Mouse (Mus musculus) myocyte (in vitro differentiated cells): ENCODE data around the gene Nbas. TPM values are rescaled to one million over a fixed set of nuclear protein-coding genes. Genes with fewer than 3 reads are reported as not detected.

ENCODE experiments used
- H3K27me3 ChIP-seq: one replicate; pipeline ENCODE4 v1.6.1; 2011; ENCODE audit not compliant: control insufficient read depth, insufficient read depth, insufficient read length
- H3K36me3 ChIP-seq: one replicate; pipeline ENCODE4 v1.6.1; 2011; ENCODE audit not compliant: control insufficient read depth, insufficient read depth
- H3K4me2 ChIP-seq: one replicate; pipeline ENCODE4 v1.6.1; 2011; ENCODE audit warnings: low read depth, control low read depth
- H3K4me3 ChIP-seq: one replicate; pipeline ENCODE4 v1.5.1; 2011; ENCODE audit warnings: mild to moderate bottlenecking, control low read depth, moderate library complexity
- H3K79me2 ChIP-seq: one replicate; pipeline ENCODE4 v1.6.1; 2011; ENCODE audit not compliant: control insufficient read depth, insufficient read depth
- H3ac ChIP-seq: one replicate; pipeline ENCODE4 v1.6.1; 2011; ENCODE audit not compliant: control insufficient read depth, insufficient read length
- CEBPB ChIP-seq: IDR thresholded peaks from 2 replicates; pipeline ENCODE4 v1.6.1; 2011; ENCODE audit warnings: mild to moderate bottlenecking, moderate library complexity; ENCODE audit not compliant: poor library complexity, insufficient read depth, severe bottlenecking
- E2F4 ChIP-seq: IDR thresholded peaks from one replicate; pipeline ENCODE4 v1.6.1; 2011; ENCODE audit warnings: mild to moderate bottlenecking, control low read depth, moderate library complexity; ENCODE audit not compliant: insufficient read depth
- MAX ChIP-seq: IDR thresholded peaks from one replicate; pipeline ENCODE4 v1.6.1; 2011; ENCODE audit warnings: low read depth, mild to moderate bottlenecking, control low read depth
- MYOD1 ChIP-seq, 3 experiments: IDR thresholded peaks; one replicate each; pipeline ENCODE4 v1.6.1; 2011; ENCODE audit warnings: control low read depth in 2 of 3, low read depth in 2 of 3, mild to moderate bottlenecking in 2 of 3, moderate library complexity in 1 of 3; ENCODE audit not compliant: insufficient read length in 2 of 3, control insufficient read depth in 1 of 3
- MYOG ChIP-seq, 3 experiments: IDR thresholded peaks; one replicate each; pipeline ENCODE4 v1.6.1; 2011; ENCODE audit warnings: control low read depth in 2 of 3, low read depth in 2 of 3, mild to moderate bottlenecking in 2 of 3; ENCODE audit not compliant: insufficient read length in 2 of 3, control insufficient read depth in 1 of 3, insufficient read depth in 1 of 3
- POLR2A ChIP-seq: IDR thresholded peaks from one replicate; pipeline ENCODE4 v1.6.1; 2011; ENCODE audit warnings: low read depth, mild to moderate bottlenecking, control low read depth, moderate library complexity; ENCODE audit not compliant: insufficient read length
- POLR2AphosphoS2 ChIP-seq: IDR thresholded peaks from one replicate; pipeline ENCODE4 v1.6.1; 2011; ENCODE audit warnings: low read depth, control low read depth; ENCODE audit not compliant: insufficient read length
- REST ChIP-seq: IDR thresholded peaks from one replicate; pipeline ENCODE4 v1.6.1; 2011; ENCODE audit warnings: mild to moderate bottlenecking, control low read depth, moderate library complexity; ENCODE audit not compliant: insufficient read depth, insufficient read length
- SRF ChIP-seq: IDR thresholded peaks from one replicate; pipeline ENCODE4 v1.6.1; 2011; ENCODE audit warnings: low read depth; ENCODE audit not compliant: control insufficient read depth, insufficient read length
- TCF12 ChIP-seq: IDR thresholded peaks from one replicate; pipeline ENCODE4 v1.6.1; 2011; ENCODE audit warnings: mild to moderate bottlenecking, control low read depth; ENCODE audit not compliant: poor library complexity, insufficient read depth, severe bottlenecking
- TCF3 ChIP-seq: IDR thresholded peaks from one replicate; pipeline ENCODE4 v1.6.1; 2011; ENCODE audit warnings: low read depth, control low read depth; ENCODE audit not compliant: insufficient read length
- USF1 ChIP-seq: IDR thresholded peaks from one replicate; pipeline ENCODE4 v1.6.1; 2011; ENCODE audit warnings: low read depth, mild to moderate bottlenecking, control low read depth, moderate library complexity
- polyA plus RNA-seq: library from polyadenylated mRNA; unstranded; fragments of >200 nt; fragmentation: generic; extraction: Trizol; gene quantifications from one replicate; pipeline ENCODE4 v1.2.1, GENCODE M21; 2012; ENCODE audit warnings: missing spikeins

The Nbas gene
- polyA plus RNA-seq, 1 experiment, result 14.5 TPM

- Histone ChIP-seq H3K27me3 (no peaks in the 10 kb centered on the region), H3ac (no peak overlapping the region), H3K79me2 (no peaks in the 10 kb centered on the region), H3K4me3 (no peak overlapping the region), H3K4me2 (no peak overlapping the region), H3K36me3 (peaks cover 9% of the 10 kb centered on the region)
- no peak for TF ChIP-seq TCF12
- no peak for TF ChIP-seq CEBPB
- TF ChIP-seq TCF3, result no peak
- no peak for TF ChIP-seq SRF
- no peak for TF ChIP-seq REST
- no peak for TF ChIP-seq USF1
- no peak for TF ChIP-seq MYOD1 (IDR thresholded peaks at IDR 0.05; ENCODE audit: control insufficient read depth in 1 of 3, insufficient read length in 2 of 3, low read depth in 2 of 3)
- TF ChIP-seq MYOG (IDR thresholded peaks at IDR 0.05; ENCODE audit: control insufficient read depth in 1 of 3, insufficient read depth in 1 of 3, insufficient read length in 2 of 3, low read depth in 2 of 3), result no peak
- no peak for TF ChIP-seq E2F4
- no peak for TF ChIP-seq POLR2A
- TF ChIP-seq MAX, result no peak
- TF ChIP-seq POLR2AphosphoS2, result no peak
Observed at GRCm38 (mm10) chr12:13587675-13588074, 318.7 kb downstream of the Nbas start.

DNA sequence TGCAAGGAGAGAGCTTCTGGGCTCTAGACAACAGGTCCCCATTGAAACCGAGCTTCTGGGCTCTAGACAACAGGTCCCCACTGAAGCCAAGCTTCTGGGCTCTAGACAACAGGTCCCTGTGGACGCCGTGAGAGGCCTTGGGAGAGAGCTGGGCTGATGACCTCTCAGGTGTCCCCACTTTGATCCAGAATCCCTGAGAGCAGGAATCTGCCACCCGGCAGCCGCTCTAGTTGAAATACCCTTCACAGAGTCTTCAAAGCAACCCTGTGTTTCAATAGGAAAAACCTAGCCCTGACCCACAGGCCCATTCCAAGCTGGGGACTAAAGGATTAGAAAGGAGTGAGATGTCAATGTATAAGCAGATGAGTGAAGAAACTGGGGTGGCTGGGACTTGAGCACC lies 320.1 kb downstream of the Nbas start:
- no peaks in the 10 kb centered on the region for H3K79me2 ChIP-seq
- peaks cover 6% of the 10 kb centered on the region for H3K36me3 ChIP-seq
- H3K27me3 ChIP-seq, result no peaks in the 10 kb centered on the region
- no peak overlapping the region for H3K4me2 ChIP-seq
- TF ChIP-seq POLR2A, result no peak
- TF ChIP-seq CEBPB, result no peak
- no peak for TF ChIP-seq E2F4
- TF ChIP-seq REST, result no peak
- no peak for TF ChIP-seq USF1
- TF ChIP-seq TCF3, result no peak
- no peak overlapping the region for H3ac ChIP-seq
- H3K4me3 ChIP-seq, result no peak overlapping the region

GRCm38 (mm10) chr12:13594746-13595469 lies 326.0 kb downstream of the Nbas start:
- Histone ChIP-seq H3K4me2 (no peak overlapping the region), H3K36me3 (no peaks in the 10 kb centered on the region), H3K79me2 (no peaks in the 10 kb centered on the region), H3ac (no peak overlapping the region), H3K27me3 (no peaks in the 10 kb centered on the region), H3K4me3 (no peak overlapping the region)
- TF ChIP-seq MAX, result no peak
- no peak for TF ChIP-seq MYOD1 (IDR thresholded peaks at IDR 0.05; ENCODE audit: control insufficient read depth in 1 of 3, insufficient read length in 2 of 3, low read depth in 2 of 3)
- no peak for TF ChIP-seq REST
- no peak for TF ChIP-seq POLR2AphosphoS2
- no peak for TF ChIP-seq E2F4
- no peak for TF ChIP-seq USF1
- no peak for TF ChIP-seq CEBPB
- TF ChIP-seq TCF12, result no peak
- TF ChIP-seq MYOG (IDR thresholded peaks at IDR 0.05; ENCODE audit: control insufficient read depth in 1 of 3, insufficient read depth in 1 of 3, insufficient read length in 2 of 3, low read depth in 2 of 3), result no peak

GRCm38 (mm10) chr12:13597026-13597425 lies 328.1 kb downstream of the Nbas start:
- no peak overlapping the region for H3K4me3 ChIP-seq
- no peaks in the 10 kb centered on the region for H3K27me3 ChIP-seq
- H3K4me2 ChIP-seq, result no peak overlapping the region
- H3K79me2 ChIP-seq, result no peaks in the 10 kb centered on the region
- H3K36me3 ChIP-seq, result no peaks in the 10 kb centered on the region
- no peak for TF ChIP-seq SRF
- no peak for TF ChIP-seq CEBPB
- no peak for TF ChIP-seq MYOD1 (IDR thresholded peaks at IDR 0.05; ENCODE audit: control insufficient read depth in 1 of 3, insufficient read length in 2 of 3, low read depth in 2 of 3)
- no peak for TF ChIP-seq REST
- no peak for TF ChIP-seq TCF12
- no peak overlapping the region for H3ac ChIP-seq

DNA sequence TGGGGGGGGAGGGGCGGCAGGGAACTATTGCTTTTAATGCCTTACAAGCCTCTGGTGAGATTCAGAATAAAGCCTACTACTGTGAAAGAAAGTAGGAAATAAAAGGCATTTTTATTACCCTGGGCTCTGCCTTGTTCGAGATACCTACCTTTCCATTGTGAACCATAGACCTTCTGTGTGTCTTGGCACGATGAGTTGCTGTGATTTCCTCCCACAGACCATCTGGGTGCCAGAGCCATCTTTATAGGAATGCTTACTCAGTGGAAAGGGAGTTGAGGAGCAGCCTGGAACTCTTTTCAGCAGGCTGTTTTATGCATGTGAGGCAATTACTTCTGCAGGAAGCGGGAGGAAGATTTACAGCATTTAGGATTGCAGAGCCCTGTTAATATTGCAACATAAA lies 329.6 kb downstream of the Nbas start:
- Histone ChIP-seq H3ac (no peak overlapping the region), H3K36me3 (no peaks in the 10 kb centered on the region), H3K4me3 (no peak overlapping the region), H3K4me2 (no peak overlapping the region), H3K79me2 (no peaks in the 10 kb centered on the region), H3K27me3 (no peaks in the 10 kb centered on the region)
- TF ChIP-seq REST, result no peak
- no peak for TF ChIP-seq MYOD1 (IDR thresholded peaks at IDR 0.05; ENCODE audit: control insufficient read depth in 1 of 3, insufficient read length in 2 of 3, low read depth in 2 of 3)
- no peak for TF ChIP-seq MYOG (IDR thresholded peaks at IDR 0.05; ENCODE audit: control insufficient read depth in 1 of 3, insufficient read depth in 1 of 3, insufficient read length in 2 of 3, low read depth in 2 of 3)
- TF ChIP-seq CEBPB, result no peak
